In the genomic region with DNA sequence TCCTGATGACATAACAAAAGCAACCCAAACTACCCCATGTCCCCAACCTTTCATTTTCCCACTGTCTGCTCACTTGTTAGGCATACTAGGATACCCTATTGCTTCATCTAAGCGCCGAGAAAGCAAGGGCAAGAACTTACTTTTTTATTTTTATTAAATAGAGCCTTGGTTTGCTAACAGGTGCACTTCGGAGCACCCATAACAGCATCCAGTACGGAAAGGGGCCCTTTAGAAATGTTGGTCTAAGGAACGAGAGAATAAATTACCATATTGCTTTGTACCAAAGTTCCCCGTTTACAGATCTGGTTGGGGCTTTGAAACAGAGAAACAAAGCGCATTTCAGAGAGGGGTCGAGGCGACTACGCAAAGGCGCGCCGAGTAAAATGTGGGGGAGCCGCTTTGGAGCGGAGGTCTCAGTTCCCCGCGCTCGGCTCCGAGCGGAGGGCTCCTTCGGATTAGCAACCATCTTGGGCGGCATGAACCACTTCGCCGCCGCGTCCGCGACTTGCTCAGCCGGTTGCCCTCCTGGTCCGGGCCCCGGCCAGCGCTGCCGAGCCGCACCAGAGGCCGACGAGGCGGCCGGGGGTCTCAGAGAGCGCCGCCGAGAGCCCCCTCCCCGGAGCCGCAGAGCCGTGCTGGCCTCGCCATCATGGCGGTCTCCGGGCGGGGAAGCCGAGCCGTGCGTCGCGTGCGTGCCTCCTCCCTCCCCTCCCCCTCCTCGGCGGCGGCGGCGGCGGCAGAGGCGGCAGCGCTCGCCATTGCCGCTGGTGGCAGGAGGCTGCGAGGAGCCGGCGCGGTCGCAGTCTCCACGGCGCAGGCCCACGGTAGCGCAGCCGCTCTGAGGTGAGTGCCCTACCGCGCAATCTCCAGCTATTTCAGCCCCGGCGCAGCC, we compare ENCODE assay signal across 8 mouse cellular contexts. TPM values are rescaled to one million over a fixed set of nuclear protein-coding genes. Genes with fewer than 3 reads are reported as not detected.
DNase-seq lines count a peak whose midpoint lies in the region; ATAC-seq lines count a peak whose summit lies in the region.

TSS of gene Nrf1 (plus strand) at position 718 of the 892 bp plus-strand sequence.

- WGBS in hindbrain, embryonic 13.5 days = under 1% methylated on average over 76 of the region's 78 CpGs

- peak; percentile 97 for ATAC-seq in hindbrain, embryonic 13.5 days (ENCODE audit: low FRiP score)

- peak within 1 kb of the TSS; percentile 99 for H3K9ac ChIP-seq in hindbrain, embryonic 13.5 days

- no peaks in the 10 kb centered on the region for H3K27me3 ChIP-seq in hindbrain, embryonic 13.5 days

- H3K4me2 ChIP-seq in hindbrain, embryonic 13.5 days = peak within 1 kb of the TSS; percentile 85

- peak; percentile 84 for DNase-seq in R1 (ENCODE audit: low read depth, low spot score)
- peak; percentile 96 to 98 for DNase-seq in cerebellum, postnatal 25 days
- DNase-seq in frontal cortex, postnatal 25 days (ENCODE audit: low spot score in 2 of 2) = peak; percentile 78 to 84
- peak; percentile 94 to 95 for DNase-seq in layer of hippocampus, postnatal 14 days (ENCODE audit: low spot score in 2 of 2)
- DNase-seq in lung, postnatal 10 days = peak; percentile 94
- DNase-seq in ovary, postnatal 14 days (ENCODE audit: low spot score) = peak; percentile 92
- DNase-seq in thymus, postnatal 10 days (ENCODE audit: low spot score in 2 of 2) = peak; percentile 90 to 94

- peaks cover 36% of the 10 kb centered on the region for H3K4me1 ChIP-seq in hindbrain, embryonic 13.5 days (replicated peaks)

- peak within 1 kb of the TSS; percentile 100 for H3K27ac ChIP-seq in hindbrain, embryonic 13.5 days

- H3K36me3 ChIP-seq in hindbrain, embryonic 13.5 days = no peaks in the 10 kb centered on the region

- no peaks in the 10 kb centered on the region for H3K9me3 ChIP-seq in hindbrain, embryonic 13.5 days

- peak within 1 kb of the TSS; percentile 98 for H3K4me3 ChIP-seq in hindbrain, embryonic 13.5 days

RNA-seq across cellular contexts. Expression of gene Nrf1, which starts in this region (rescaled TPM):
- 41.0 and 43.5 TPM in 2 replicates for polyA plus RNA-seq in hindbrain, embryonic 13.5 days (2015; fragmentation: Nextera tagmentation; extraction: Ambion mirVana)
- total RNA-seq in layer of hippocampus, postnatal 14 days (2021) = 10 to 100 TPM; 22.8 to 23.3 TPM

Comparison
In these comparisons a context has a peak if more than half of its experiments do, and no peak if none do; other contexts are left out.
1. Peak in every context shown above with its lines: DNase-seq, ATAC-seq, H3K4me3 ChIP-seq and H3K27ac ChIP-seq.